Mouse (Mus musculus): ENCODE data around the gene Dlx3. TPM values are rescaled to one million over a fixed set of nuclear protein-coding genes. Genes with fewer than 3 reads are reported as not detected.
A peak's percentile ranks its signal among the peaks of the same experiment; 100 is the strongest.

Dlx3 gene
- polyA plus RNA-seq, 1 experiment: 0.10 TPM

- no peak for DNase-seq (ENCODE audit: low read depth, low spot score)
- WGBS: 53% methylated on average over 17 of the region's 17 CpGs
Measured at GRCm38 (mm10) chr11:95087301-95088228, 32.4 kb upstream of the Dlx3 start.

DNA sequence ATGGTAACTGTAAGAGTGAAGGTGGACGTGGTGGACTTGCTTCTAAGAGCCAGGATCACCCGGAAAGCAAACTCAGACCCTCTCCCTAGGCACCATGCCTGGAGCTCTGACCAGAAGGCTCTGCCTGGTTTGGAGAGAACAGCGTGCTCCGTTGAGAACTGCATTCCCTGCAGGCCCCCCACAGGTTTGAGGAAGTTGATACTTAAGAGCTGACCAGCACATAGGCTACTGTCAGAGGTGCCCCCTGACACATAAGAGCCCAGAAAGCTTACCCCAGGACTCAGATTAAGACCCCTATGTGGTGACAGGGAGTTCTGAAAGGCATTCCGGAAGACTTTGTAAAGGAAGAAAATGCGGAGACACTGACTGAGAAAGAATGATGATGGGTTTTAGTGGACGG is 31.6 kb upstream of the Dlx3 start:
- WGBS: 74% methylated on average over 7 of the region's 7 CpGs
- DNase-seq (ENCODE audit: low read depth, low spot score): no peak

GRCm38 (mm10) chr11:95088857-95089779 is 30.8 kb upstream of the Dlx3 start:
- DNase-seq (ENCODE audit: low read depth, low spot score): no peak
- WGBS: 44% methylated on average over 16 of the region's 16 CpGs

- no peak for DNase-seq (ENCODE audit: low read depth, low spot score)
- 46% methylated on average over 5 of the region's 5 CpGs for WGBS
Measured at GRCm38 (mm10) chr11:95093077-95093476, 26.8 kb upstream of the Dlx3 start.

DNA sequence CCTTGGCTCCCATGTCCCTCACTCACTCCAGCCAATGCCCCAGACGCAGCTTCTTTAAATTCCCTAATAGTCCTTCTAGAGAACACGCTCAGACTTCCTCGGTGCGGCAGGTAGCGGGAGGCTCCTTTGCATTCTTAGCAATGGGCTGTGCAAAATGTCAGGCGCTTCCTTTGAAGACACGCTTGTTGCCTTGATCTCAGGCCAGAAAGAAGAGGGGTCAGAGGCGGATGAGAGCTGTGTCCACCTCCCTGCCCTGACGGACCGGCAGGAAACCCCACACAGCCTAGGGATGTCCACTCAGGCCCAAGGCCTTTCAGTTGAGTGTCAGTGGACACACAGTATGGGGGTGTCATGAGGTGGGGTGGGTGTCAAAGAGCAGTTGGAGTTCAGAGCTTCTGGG is 24.3 kb upstream of the Dlx3 start:
- no peak for DNase-seq (ENCODE audit: low read depth, low spot score)
- WGBS: 85% methylated on average over 10 of the region's 10 CpGs

GRCm38 (mm10) chr11:95096608-95097373 is 23.1 kb upstream of the Dlx3 start:
- WGBS: 59% methylated on average over 4 of the region's 4 CpGs
- no peak for DNase-seq (ENCODE audit: low read depth, low spot score)

- DNase-seq (ENCODE audit: low read depth, low spot score): no peak
- 68% methylated on average over 6 of the region's 6 CpGs for WGBS
Measured at GRCm38 (mm10) chr11:95097889-95098288, 22.0 kb upstream of the Dlx3 start.

DNA sequence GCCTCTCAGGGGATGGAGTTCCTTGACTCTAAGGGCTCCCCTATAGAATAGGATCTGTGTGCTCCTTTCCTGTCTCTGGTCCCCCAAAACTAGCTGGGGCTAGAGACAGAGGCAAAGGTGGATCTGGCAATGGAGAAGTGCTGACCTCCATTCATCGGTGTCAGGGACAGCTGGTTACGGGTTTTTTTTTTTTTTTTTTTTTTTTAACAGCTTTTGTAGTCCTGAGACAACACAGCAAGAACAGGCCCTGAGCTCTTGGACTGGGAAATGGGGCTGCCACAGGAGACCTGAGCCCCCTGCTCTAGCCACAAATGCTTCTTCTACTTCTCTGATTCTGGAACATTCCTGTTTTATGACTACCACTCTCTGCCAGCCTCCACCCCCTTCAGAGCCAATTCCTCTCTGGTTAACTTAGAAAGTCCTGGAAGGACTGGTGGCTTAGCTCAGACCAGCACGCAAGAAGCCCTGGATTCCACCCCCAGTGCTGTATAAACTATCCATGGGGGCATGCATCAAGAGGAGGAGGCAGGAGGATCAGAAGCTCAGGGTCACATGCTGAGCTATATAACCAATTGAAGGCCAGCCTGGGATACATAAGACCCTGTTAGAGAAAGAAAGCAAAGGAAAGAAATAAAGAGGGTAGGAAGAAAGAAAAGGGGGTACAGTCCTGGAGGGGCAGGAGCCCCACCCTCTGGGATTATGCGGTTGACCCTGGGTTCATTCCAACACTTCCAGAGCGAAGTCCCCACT is 21.4 kb upstream of the Dlx3 start:
- WGBS: 69% methylated on average over 5 of the region's 5 CpGs
- no peak for DNase-seq (ENCODE audit: low read depth, low spot score)

- no peak for DNase-seq (ENCODE audit: low read depth, low spot score)
- WGBS: 64% methylated on average over 3 of the region's 3 CpGs
Measured at GRCm38 (mm10) chr11:95100393-95100792, 19.5 kb upstream of the Dlx3 start.

DNA sequence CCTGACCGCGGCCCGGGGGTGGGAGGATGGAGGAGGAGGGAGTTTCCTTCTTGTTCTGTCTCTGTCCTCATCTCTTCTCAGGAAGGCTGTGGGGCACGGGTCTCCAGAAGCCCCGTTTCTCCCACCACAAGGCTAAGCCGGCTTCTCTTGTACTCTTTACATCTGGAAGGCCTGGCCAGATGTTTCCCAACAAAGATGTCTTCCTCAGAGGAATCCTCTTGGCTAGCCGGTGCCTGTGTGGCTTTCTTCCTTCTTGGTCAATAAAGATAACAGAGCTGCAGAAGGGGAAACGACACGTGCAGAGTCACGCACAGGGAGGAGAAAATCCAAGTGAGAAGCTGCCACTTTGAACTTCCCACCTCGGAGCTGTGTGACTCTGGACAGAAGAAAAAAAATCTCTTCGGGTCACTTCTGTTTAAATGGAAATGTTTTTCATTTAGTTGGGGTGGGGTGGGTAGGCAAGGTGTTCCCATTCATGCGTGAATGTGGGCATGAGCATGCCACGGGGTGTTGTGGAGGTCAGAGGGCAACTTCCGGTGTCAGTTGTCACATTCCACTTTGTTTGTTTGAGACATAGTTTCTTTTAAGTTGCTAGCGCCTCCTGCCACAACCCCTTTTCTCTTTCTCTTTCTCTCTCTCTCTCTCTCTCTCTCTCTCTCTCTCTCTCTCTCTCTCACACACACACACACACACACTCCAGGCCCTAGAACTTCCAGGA is 18.7 kb upstream of the Dlx3 start:
- no peak for DNase-seq (ENCODE audit: low read depth, low spot score)
- WGBS: 27% methylated on average over 16 of the region's 16 CpGs

DNA sequence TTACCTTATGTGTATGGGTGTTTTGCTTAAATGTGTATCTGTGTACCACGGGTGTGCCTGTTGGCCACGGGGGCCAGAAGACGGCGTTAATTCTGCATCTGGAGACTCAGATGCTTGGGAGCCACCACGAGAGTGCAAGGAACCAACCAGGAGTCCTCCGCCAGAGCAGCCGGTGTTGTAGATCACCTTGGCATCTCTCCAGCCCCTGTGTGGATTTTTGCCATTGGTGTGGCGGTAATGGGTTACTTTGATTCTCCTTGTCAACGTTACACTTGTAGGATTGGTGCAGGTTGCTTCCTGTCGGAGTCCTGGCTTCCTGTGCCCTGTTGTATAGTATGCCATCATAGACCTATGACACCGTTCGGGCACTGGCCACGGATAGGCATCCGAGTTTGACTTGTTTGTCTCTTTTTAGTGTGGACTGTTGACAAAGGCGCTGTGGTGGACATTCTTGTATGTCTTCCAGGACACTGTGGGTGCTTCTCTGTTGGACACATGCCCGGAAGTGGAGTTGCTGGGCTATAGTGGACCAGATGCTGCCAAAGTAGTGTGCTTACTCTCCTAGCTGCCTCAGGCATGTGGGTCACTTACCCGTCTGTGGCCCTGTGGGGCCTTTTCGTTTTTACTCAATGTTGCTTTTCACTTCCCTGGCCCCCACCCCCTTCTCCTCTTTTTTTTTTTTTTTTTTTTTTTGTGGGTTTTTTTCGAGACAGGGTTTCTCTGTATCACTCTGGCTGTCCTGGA is 17.6 kb upstream of the Dlx3 start:
- WGBS: 73% methylated on average over 19 of the region's 19 CpGs

DNA sequence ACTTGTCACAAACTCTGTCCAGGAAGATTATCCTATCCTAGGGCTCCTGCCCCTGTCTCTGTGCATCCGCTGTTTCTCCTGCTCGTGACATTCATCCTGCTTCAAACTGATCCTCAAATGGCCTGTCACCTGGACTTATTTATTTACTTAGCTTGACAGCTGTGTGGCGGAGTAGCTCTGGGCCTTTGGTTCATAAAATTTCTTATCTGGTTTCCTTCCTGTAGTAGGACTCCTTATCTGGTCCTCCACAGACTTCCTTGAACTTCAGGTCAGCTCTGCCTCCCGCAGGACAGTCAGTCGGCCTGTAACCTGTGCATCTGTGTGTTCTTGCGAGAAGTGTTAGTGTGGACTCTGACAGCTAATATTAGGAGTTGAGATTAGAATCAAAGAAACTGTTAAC is 15.7 kb upstream of the Dlx3 start:
- DNase-seq (ENCODE audit: low read depth, low spot score): peak; percentile 43
- WGBS: 26% methylated on average over 6 of the region's 6 CpGs

More for the DNA sequence above, 17.6 kb upstream of the Dlx3 start:
- DNase-seq (ENCODE audit: low read depth, low spot score): no peak

DNA sequence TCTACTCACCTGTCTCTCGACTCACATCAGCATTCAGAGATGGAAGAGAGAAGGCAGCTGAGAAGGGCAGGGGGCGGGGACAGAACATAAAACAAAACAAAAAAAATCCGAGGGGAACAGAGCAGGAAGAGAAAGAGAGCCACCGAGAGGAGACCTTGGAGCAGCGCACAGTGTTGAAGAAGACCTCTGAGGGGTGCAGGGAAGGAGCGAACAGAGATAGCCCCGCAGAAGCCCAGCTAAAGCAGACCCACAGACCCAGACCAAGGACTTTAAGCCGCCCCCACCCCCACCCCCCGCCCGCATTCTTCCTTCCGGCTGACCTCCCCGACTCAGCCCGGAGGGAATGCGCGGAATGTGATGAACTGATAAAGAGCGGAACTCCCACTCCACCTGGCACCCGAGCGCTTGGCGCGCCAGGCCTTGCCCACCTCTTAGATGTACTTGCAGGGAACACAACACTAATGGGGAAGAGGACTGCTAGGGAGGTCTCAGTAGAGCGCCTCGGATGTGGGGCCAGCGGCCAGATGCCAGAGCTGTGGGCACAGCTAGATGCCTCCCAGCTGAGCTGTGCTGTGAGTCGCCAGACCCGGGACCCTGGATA is 14.5 kb upstream of the Dlx3 start:
- WGBS: 9% methylated on average over 25 of the region's 25 CpGs
- no peak for DNase-seq (ENCODE audit: low read depth, low spot score)

DNA sequence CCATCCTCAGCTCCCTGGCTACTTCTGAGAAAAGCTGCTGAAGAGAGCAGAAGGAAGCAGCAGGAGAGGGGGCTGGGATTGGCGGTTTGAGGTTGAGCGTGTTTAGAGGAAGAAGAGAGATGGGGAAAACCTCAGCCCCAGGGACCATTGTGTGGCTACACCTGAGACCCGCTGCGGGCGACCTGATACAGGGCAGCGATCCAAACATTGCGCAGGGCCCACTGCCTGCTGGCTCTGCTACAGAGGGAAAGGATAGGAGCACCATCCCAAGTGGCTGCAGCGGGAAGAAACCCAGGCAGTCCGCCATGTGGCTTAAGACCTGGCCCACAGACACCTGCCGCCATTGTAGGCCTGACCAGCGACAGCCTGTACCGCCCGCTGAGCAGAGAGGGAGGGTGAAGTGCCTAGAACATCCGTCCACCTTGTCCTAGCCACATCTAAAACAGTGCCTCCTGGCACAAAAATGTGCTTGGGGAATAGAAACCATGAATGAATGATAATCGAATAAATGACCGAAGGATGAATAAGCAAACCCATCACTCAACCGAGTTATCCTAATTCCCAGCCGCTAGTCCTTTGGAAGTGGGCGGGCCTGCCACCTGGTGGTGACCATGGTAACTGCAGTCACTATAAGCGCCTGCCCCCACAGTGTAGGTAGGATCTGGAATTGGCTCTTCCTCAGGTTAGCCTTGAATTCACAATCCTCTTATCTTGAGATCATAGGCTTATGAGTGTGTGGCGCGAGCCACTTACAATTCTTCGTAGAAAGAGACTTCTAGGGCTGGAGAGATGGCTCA is 13.3 kb upstream of the Dlx3 start:
- 39% methylated on average over 23 of the region's 23 CpGs for WGBS
- no peak for DNase-seq (ENCODE audit: low read depth, low spot score)

DNA sequence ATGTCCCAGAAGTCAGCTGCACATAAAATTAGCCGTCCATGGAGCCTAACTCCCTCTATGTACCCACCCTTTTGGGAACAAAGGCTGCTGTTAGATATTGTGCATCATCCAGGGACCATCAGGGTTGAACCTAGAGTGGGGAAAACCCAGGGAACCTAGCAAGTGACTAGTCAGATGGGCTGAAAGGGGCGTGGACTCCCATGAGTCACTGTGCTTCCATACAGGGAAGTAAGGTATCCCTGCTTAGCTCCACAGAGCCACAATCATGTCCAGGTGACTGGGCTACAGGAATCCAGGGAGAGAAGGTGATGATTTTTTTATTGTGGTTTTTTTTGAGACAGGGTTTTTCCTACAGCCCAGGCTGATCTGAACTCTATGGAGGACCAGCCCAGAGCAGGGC is 10.9 kb upstream of the Dlx3 start:
- WGBS: 48% methylated on average over 2 of the region's 2 CpGs

GRCm38 (mm10) chr11:95110081-95110480 is 9.8 kb upstream of the Dlx3 start:
- no peak for DNase-seq (ENCODE audit: low read depth, low spot score)
- WGBS: 83% methylated on average over 7 of the region's 7 CpGs

More for the DNA sequence above, 10.9 kb upstream of the Dlx3 start:
- DNase-seq (ENCODE audit: low read depth, low spot score): no peak

- peak; percentile 54 for DNase-seq (ENCODE audit: low read depth, low spot score)
- WGBS: 1% methylated on average over 6 of the region's 6 CpGs
Measured at GRCm38 (mm10) chr11:95117030-95117429, 2.9 kb upstream of the Dlx3 start.

All from large intestine, adult 2 months (tissue).